ENCODE assay signal across 12 mouse cellular contexts in the genomic region with DNA sequence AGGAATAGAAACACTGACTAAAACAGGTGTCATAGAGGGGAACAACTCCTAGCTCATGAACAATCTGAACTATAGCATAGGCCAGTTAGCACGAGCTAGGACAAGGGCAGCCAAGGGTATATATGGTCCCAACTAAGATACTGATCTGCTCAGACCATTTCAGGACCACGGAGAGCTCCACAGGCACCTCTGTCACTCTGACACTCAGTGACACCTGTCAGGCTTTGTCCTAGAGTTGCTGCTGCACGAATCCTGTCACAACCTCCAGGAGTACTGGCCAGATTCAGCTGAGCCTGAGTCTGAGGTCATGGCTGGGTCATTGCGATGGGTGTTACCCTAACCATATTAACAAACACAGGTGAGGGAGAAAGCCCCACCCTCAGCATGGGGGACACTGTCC. TPM values are rescaled to one million over a fixed set of nuclear protein-coding genes. Genes with fewer than 3 reads are reported as not detected.
A peak's percentile ranks its signal among the peaks of the same experiment; 100 is the strongest.
DNase-seq lines count a peak whose midpoint lies in the region; ATAC-seq and TF ChIP-seq lines count a peak whose summit lies in the region.
"Had no signal": no experiment of that assay in that cellular context is flagged by ENCODE, and none has a peak within 500 bp of the region (broad histone marks: within the 10 kb centered on the region; RNA-seq: fewer than 3 reads in every experiment).

No protein-coding gene starts in this region.

- no peak for TF ChIP-seq EP300 in CH12.LX (IDR thresholded peaks at IDR 0.05; ENCODE audit: low read length)

- H3K4me2 ChIP-seq in intestine, embryonic 15.5 days (replicated peaks): no peak overlapping the region
- H3K4me2 ChIP-seq in intestine, embryonic 16.5 days (ENCODE audit: low read depth, low read length): no peak overlapping the region
- no peak overlapping the region for H3K4me2 ChIP-seq in CH12.LX (ENCODE audit: insufficient read depth, low read depth, poor library complexity, severe bottlenecking)
- H3K4me2 ChIP-seq: embryonic facial prominence, embryonic 13.5 days had no signal

- no peak for TF ChIP-seq CTCF in CH12.LX (conservative IDR thresholded peaks at IDR 0.05 in 1 of 2, IDR thresholded peaks at IDR 0.05 in 1 of 2; ENCODE audit: low read depth in 2 of 2, low read length in 2 of 2)
- TF ChIP-seq CTCF in left cerebral cortex, adult 2 months (IDR thresholded peaks at IDR 0.05): no peak

- no peak for TF ChIP-seq RAD21 in CH12.LX (IDR thresholded peaks at IDR 0.05; ENCODE audit: low read depth, low read length)

- H3K4me3 ChIP-seq in intestine, embryonic 15.5 days (replicated peaks): no peak overlapping the region
- H3K4me3 ChIP-seq in intestine, embryonic 16.5 days (ENCODE audit: low read length): no peak overlapping the region
- no peak overlapping the region for H3K4me3 ChIP-seq in CH12.LX (replicated peaks in 1 of 3; ENCODE audit: low read depth in 2 of 3, low read length in 2 of 3, poor library complexity in 1 of 3)
- H3K4me3 ChIP-seq in left cerebral cortex, adult 2 months: no peak overlapping the region
- H3K4me3 ChIP-seq: embryonic facial prominence, embryonic 13.5 days had no signal

- 0 out of 2 replicates have a peak, but pooled peaks have one; percentile 12 for ATAC-seq in intestine, embryonic 15.5 days
- ATAC-seq in intestine, embryonic 16.5 days: no peak; the same call in 1 of the 2 replicates

- 0 out of 2 replicates have a peak, but pooled peaks cover 3% of the 10 kb centered on the region for H3K4me1 ChIP-seq in intestine, embryonic 15.5 days (replicated peaks)
- H3K4me1 ChIP-seq in intestine, embryonic 16.5 days (ENCODE audit: control insufficient read depth, insufficient read depth, low read length): peaks cover 4% of the 10 kb centered on the region
- H3K4me1 ChIP-seq in CH12.LX (ENCODE audit: control insufficient read depth in 1 of 2, insufficient read depth in 2 of 2): peaks cover 0 to 3% of the 10 kb centered on the region in 2 experiments; a peak in 1 of 4 replicates

- dilution Hi-C loops in CH12.LX (cut with MboI; ENCODE audit: extremely low pct_ligation_motif_present, extremely low pct_unique_long_range_greater_than_20kb, low sequenced_read_pairs): no loop called here

- H3K79me2 ChIP-seq in CH12.LX (replicated peaks; ENCODE audit: control insufficient read depth, extremely low read depth, insufficient read depth, poor library complexity, severe bottlenecking): no peaks in the 10 kb centered on the region

- TF ChIP-seq POLR2A in CH12.LX (IDR thresholded peaks at IDR 0.05; ENCODE audit: low read depth, low read length): no peak

- intact Hi-C loops in left cerebral cortex, adult 2 months (cut with DNase I): no loop called here

- H3K9me3 ChIP-seq in intestine, embryonic 15.5 days: no peaks in the 10 kb centered on the region
- H3K9me3 ChIP-seq in intestine, embryonic 16.5 days (ENCODE audit: control insufficient read depth, low read length): no peaks in the 10 kb centered on the region
- no peaks in the 10 kb centered on the region for H3K9me3 ChIP-seq in CH12.LX (replicated peaks; ENCODE audit: low read length)
- H3K9me3 ChIP-seq: embryonic facial prominence, embryonic 13.5 days had no signal

- H3K9ac ChIP-seq in intestine, embryonic 15.5 days: no peak overlapping the region
- H3K9ac ChIP-seq in intestine, embryonic 16.5 days (ENCODE audit: low read depth, low read length): no peak overlapping the region
- H3K9ac ChIP-seq in CH12.LX (ENCODE audit: insufficient read depth, low read depth): no peak overlapping the region
- H3K9ac ChIP-seq: embryonic facial prominence, embryonic 13.5 days; liver, embryonic 14.5 days had no signal

- in situ Hi-C loops in CH12.LX (cut with MboI; ENCODE audit: low pct_ligation_motif_present, low pct_unique_long_range_greater_than_20kb, low sequenced_read_pairs): no loop called here

- H3K27me3 ChIP-seq in intestine, embryonic 15.5 days (replicated peaks): no peaks in the 10 kb centered on the region
- H3K27me3 ChIP-seq in intestine, embryonic 16.5 days (replicated peaks; ENCODE audit: control insufficient read depth, insufficient read depth, low read length): no peaks in the 10 kb centered on the region
- peaks cover 64% of the 10 kb centered on the region for H3K27me3 ChIP-seq in CH12.LX (replicated peaks)
- H3K27me3 ChIP-seq: embryonic facial prominence, embryonic 13.5 days had no signal

- no peak overlapping the region for H3K27ac ChIP-seq in intestine, embryonic 15.5 days
- H3K27ac ChIP-seq in intestine, embryonic 16.5 days (ENCODE audit: low read length): no peak overlapping the region
- H3K27ac ChIP-seq in CH12.LX (ENCODE audit: insufficient read depth, low read depth): no peak overlapping the region
- no peak overlapping the region for H3K27ac ChIP-seq in left cerebral cortex, adult 2 months
- H3K27ac ChIP-seq: embryonic facial prominence, embryonic 13.5 days; liver, embryonic 14.5 days had no signal

- WGBS in intestine, embryonic 15.5 days: 32% methylated on average over 4 of the region's 4 CpGs
- 35% methylated on average over 4 of the region's 4 CpGs for WGBS in intestine, embryonic 16.5 days

- DNase-seq in CH12.LX (ENCODE audit: extremely low read depth): peak; percentile 65
- DNase-seq in embryo, embryonic 11.5 days (ENCODE audit: low read depth, low spot score): peak; percentile 44
- peak; percentile 55 for DNase-seq in naive thymus-derived CD4-positive, alpha-beta T cell, adult 2 months (ENCODE audit: low read depth)
- no peak for DNase-seq in left cerebral cortex, adult 2 months (ENCODE audit: extremely low spot score in 1 of 2, low spot score in 2 of 2)
- no peak for DNase-seq in right cerebral cortex, postnatal 4 days
- DNase-seq in frontal cortex, adult 2 months (ENCODE audit: extremely low spot score in 1 of 2, low spot score in 1 of 2): no peak
- DNase-seq: heart, adult 18-20 months; kidney, adult 9 months had no signal

- H3K36me3 ChIP-seq in intestine, embryonic 15.5 days: peaks cover 3% of the 10 kb centered on the region; the same call in 1 of the 2 replicates
- no peaks in the 10 kb centered on the region for H3K36me3 ChIP-seq in intestine, embryonic 16.5 days (ENCODE audit: control insufficient read depth, insufficient read depth, low read length)
- H3K36me3 ChIP-seq in CH12.LX (replicated peaks in 1 of 2; ENCODE audit: control insufficient read depth in 1 of 2, insufficient read depth in 1 of 2, low read length in 1 of 2): no peaks in the 10 kb centered on the region

TF ChIP-seq in CH12.LX, 34 proteins besides CTCF, POLR2A, EP300 and RAD21:
- TF ChIP-seq MAFK (IDR thresholded peaks at IDR 0.05; ENCODE audit: insufficient replicate concordance, low read length): no peak
- no peak for TF ChIP-seq ZNF384 (IDR thresholded peaks at IDR 0.05; ENCODE audit: low read depth, low read length)
- TF ChIP-seq ZC3H11A (IDR thresholded peaks at IDR 0.05; ENCODE audit: low read depth, low read length): no peak
- TF ChIP-seq SIN3A (IDR thresholded peaks at IDR 0.05; ENCODE audit: low read length): peak; percentile 65
- peak; percentile 59; the same call in 1 of the 2 replicates for TF ChIP-seq MXI1 (IDR thresholded peaks at IDR 0.05; ENCODE audit: low read depth, low read length)
- no peak for TF ChIP-seq MYC (IDR thresholded peaks at IDR 0.05; ENCODE audit: low read depth, low read length)

RNA-seq across cellular contexts. Expression of gene Mgat3, which starts 29.9 kb away (rescaled TPM):
- polyA plus RNA-seq in intestine, embryonic 15.5 days (2015; fragmentation: Nextera tagmentation; extraction: Ambion mirVana): 12.1 and 13.6 TPM in 2 replicates
- polyA plus RNA-seq in intestine, embryonic 16.5 days (2015; fragmentation: Nextera tagmentation; extraction: Ambion mirVana): 14.8 and 19.7 TPM in 2 replicates
- total RNA-seq in CH12.LX (2012; rRNA removed) (0.13 and 0.21 TPM in 2 replicates), CH12.LX (2014; rRNA removed) (0.15 and 0.36 TPM in 2 replicates)
- polyA plus RNA-seq in CH12.LX (2012; ENCODE audit: insufficient read length, low read depth): 0.05 and 0.09 TPM in 2 replicates
- total RNA-seq in left cerebral cortex, adult 2 months (2021): 100 to 1,000 TPM; 119 to 129 TPM
- polyA plus RNA-seq in frontal cortex, adult 2 months (2012; rRNA removed): 79.3 and 84.5 TPM in 2 replicates

RNA-seq across cellular contexts. Expression of gene Mief1, which starts 30.4 kb away (rescaled TPM):
- 29.7 and 33.1 TPM in 2 replicates for polyA plus RNA-seq in intestine, embryonic 15.5 days (2015; fragmentation: Nextera tagmentation; extraction: Ambion mirVana)
- polyA plus RNA-seq in intestine, embryonic 16.5 days (2015; fragmentation: Nextera tagmentation; extraction: Ambion mirVana): 26.0 and 29.1 TPM in 2 replicates
- 34.4 and 35.4 TPM in 2 replicates for total RNA-seq in CH12.LX (2012; rRNA removed)
- total RNA-seq in CH12.LX (2014; rRNA removed): 18.8 and 20.7 TPM in 2 replicates
- 19.2 and 23.3 TPM in 2 replicates for polyA plus RNA-seq in CH12.LX (2012; ENCODE audit: insufficient read length, low read depth)
- 10 to 100 TPM; 32.3 to 33.9 TPM for total RNA-seq in left cerebral cortex, adult 2 months (2021)
- 14.9 and 15.6 TPM in 2 replicates for polyA plus RNA-seq in frontal cortex, adult 2 months (2012; rRNA removed)

RNA-seq across cellular contexts. Expression of gene AC140267.1, which starts 32.2 kb away (rescaled TPM):
- not detected in 2 replicates for polyA plus RNA-seq in intestine, embryonic 15.5 days (2015; fragmentation: Nextera tagmentation; extraction: Ambion mirVana)
- polyA plus RNA-seq in intestine, embryonic 16.5 days (2015; fragmentation: Nextera tagmentation; extraction: Ambion mirVana): 4.1 TPM in 1 of 2 replicates, not detected in the other
- total RNA-seq in CH12.LX (2012; rRNA removed) (not detected in 2 replicates), CH12.LX (2014; rRNA removed) (not detected in 2 replicates)
- 6.5 TPM in 1 of 2 replicates, not detected in the other for polyA plus RNA-seq in CH12.LX (2012; ENCODE audit: insufficient read length, low read depth)
- total RNA-seq in left cerebral cortex, adult 2 months (2021): 10 to 100 TPM; 20.0 to 28.1 TPM
- not detected in 2 replicates for polyA plus RNA-seq in frontal cortex, adult 2 months (2012; rRNA removed)
- polyA plus RNA-seq: embryonic facial prominence, embryonic 13.5 days; liver, embryonic 14.5 days had no signal

RNA-seq across cellular contexts. Expression of gene Atf4, which starts 51.6 kb away (rescaled TPM):
- polyA plus RNA-seq in intestine, embryonic 15.5 days (2015; fragmentation: Nextera tagmentation; extraction: Ambion mirVana): 138 and 143 TPM in 2 replicates
- polyA plus RNA-seq in intestine, embryonic 16.5 days (2015; fragmentation: Nextera tagmentation; extraction: Ambion mirVana): 141 and 160 TPM in 2 replicates
- total RNA-seq in CH12.LX (2012; rRNA removed) (351 and 486 TPM in 2 replicates), CH12.LX (2014; rRNA removed) (721 and 819 TPM in 2 replicates)
- polyA plus RNA-seq in CH12.LX (2012; ENCODE audit: insufficient read length, low read depth): 324 and 357 TPM in 2 replicates
- 100 to 1,000 TPM; 119 to 120 TPM for total RNA-seq in left cerebral cortex, adult 2 months (2021)
- polyA plus RNA-seq in frontal cortex, adult 2 months (2012; rRNA removed): 206 and 220 TPM in 2 replicates

Comparison
In these comparisons a context has a peak if more than half of its experiments do, and no peak if none do; other contexts are left out.
1. DNase-seq: peak in CH12.LX (single experiment), embryo, embryonic 11.5 days (single experiment) and naive thymus-derived CD4-positive, alpha-beta T cell, adult 2 months (single experiment); none in left cerebral cortex, adult 2 months (0 of 2), right cerebral cortex, postnatal 4 days (single experiment) and frontal cortex, adult 2 months (0 of 2).
2. RNA of gene Mgat3, which starts 29.9 kb away (polyA plus RNA-seq): 79.3 to 84.5 TPM in frontal cortex, adult 2 months, 14.8 to 19.7 TPM in intestine, embryonic 16.5 days and 12.1 to 13.6 TPM in intestine, embryonic 15.5 days; 0.05 to 0.09 TPM in CH12.LX; every median in the first group is over 10 times any median in the second.